Mouse (Mus musculus) hindbrain, embryonic 11.5 days (tissue): ENCODE data around the gene Mark3. TPM values are rescaled to one million over a fixed set of nuclear protein-coding genes. Genes with fewer than 3 reads are reported as not detected.

Experiments used
- ATAC-seq: fragments of 200-750 bp; cut with Nextera tagmentation; 2 replicates; pipeline ENCODE4 v1.8.0; 2017; ENCODE audit warnings: mild to moderate bottlenecking, moderate TSS enrichment, moderate library complexity; ENCODE audit not compliant: low FRiP score
- DNase-seq: peaks from one replicate; pipeline ENCODE4 v3.0.0-alpha.2; 2015; ENCODE audit warnings: low spot score
- H3K27ac ChIP-seq: fragments of 300-500 bp; sonication (generic); 2 replicates; pipeline ENCODE4 v1.5.1; 2014; ENCODE audit warnings: mild to moderate bottlenecking, low read depth, low read length
- H3K27me3 ChIP-seq: fragments of 300-500 bp; sonication (generic); 2 replicates; pipeline ENCODE4 v1.6.1; 2014; ENCODE audit warnings: mild to moderate bottlenecking, low read length, moderate library complexity, mixed read lengths; ENCODE audit not compliant: control insufficient read depth, insufficient read depth
- H3K36me3 ChIP-seq: fragments of 300-500 bp; sonication (generic); 2 replicates; pipeline ENCODE4 v1.6.1; 2014; ENCODE audit warnings: mild to moderate bottlenecking, low read length, moderate library complexity, mixed read lengths; ENCODE audit not compliant: control insufficient read depth, insufficient read depth
- H3K4me1 ChIP-seq: fragments of 300-500 bp; sonication (generic); replicated peaks from 2 replicates; pipeline ENCODE4 v1.6.1; 2014; ENCODE audit warnings: low read length, mixed read lengths; ENCODE audit not compliant: control insufficient read depth, insufficient read depth
- H3K4me2 ChIP-seq: fragments of 300-500 bp; sonication (generic); replicated peaks from 2 replicates; pipeline ENCODE4 v1.6.1; 2014; ENCODE audit warnings: mild to moderate bottlenecking, low read depth, low read length
- H3K4me3 ChIP-seq: fragments of 300-500 bp; sonication (generic); 2 replicates; pipeline ENCODE4 v1.5.1; 2014; ENCODE audit warnings: low read depth, low read length
- H3K9ac ChIP-seq: fragments of 300-500 bp; sonication (generic); 2 replicates; pipeline ENCODE4 v1.6.1; 2014; ENCODE audit warnings: low read depth, low read length
- H3K9me3 ChIP-seq: fragments of 300-500 bp; sonication (generic); 2 replicates; pipeline ENCODE4 v1.6.1; 2016; ENCODE audit warnings: low read length; ENCODE audit not compliant: control insufficient read depth
- WGBS: fragments of 180-500 bp; shearing (Covaris S2); extraction: QIAGEN DNeasy Blood & Tissue Kit; methylation state at CpG from one replicate; pipeline ENCODE4 v1.1.7; 2014; 5-methylcytosine and 5-hydroxymethylcytosine counted together
- polyA plus RNA-seq: library from polyadenylated mRNA; unstranded; fragments of >200 nt; fragmentation: Nextera tagmentation; extraction: Ambion mirVana; gene quantifications from 2 replicates; pipeline ENCODE4 v1.2.1, GENCODE M21; 2014

Gene Mark3
- polyA plus RNA-seq, 1 experiment from 2014 or later = 76.8 TPM

DNA sequence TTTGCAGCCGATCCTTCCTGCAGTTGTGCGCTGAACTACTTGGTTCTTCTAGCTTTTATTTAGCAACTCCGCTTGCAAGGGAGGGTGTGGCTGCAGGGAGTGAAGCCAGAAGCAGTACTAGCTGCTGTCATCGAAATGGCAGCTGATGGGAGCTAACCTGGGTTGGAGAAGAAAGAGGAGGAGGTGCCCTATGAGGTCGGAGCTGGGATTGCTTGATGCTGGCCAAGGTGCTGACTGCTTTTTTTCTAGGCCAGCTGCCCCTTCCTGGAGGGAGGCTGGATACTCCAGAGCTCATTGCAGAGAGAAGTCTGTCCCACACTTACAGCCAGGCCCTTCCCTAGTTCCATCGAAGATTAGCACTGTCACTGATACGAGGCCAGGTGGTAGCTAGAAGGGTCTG, 104.7 kb downstream of the Mark3 start:
- 53% methylated on average over 7 of the region's 7 CpGs for WGBS
- peak overlapping the region; percentile 90 for H3K4me3 ChIP-seq
- ATAC-seq (no peak), DNase-seq (no peak)
- no peak overlapping the region for H3K27ac ChIP-seq
- no peaks in the 10 kb centered on the region for H3K27me3 ChIP-seq
- H3K9ac ChIP-seq = peak overlapping the region; percentile 72
- H3K4me1 ChIP-seq = peaks cover 9% of the 10 kb centered on the region; the same call in 1 of the 2 replicates
- no peaks in the 10 kb centered on the region for H3K36me3 ChIP-seq
- H3K9me3 ChIP-seq = no peaks in the 10 kb centered on the region
- peak overlapping the region; percentile 84 for H3K4me2 ChIP-seq

DNA sequence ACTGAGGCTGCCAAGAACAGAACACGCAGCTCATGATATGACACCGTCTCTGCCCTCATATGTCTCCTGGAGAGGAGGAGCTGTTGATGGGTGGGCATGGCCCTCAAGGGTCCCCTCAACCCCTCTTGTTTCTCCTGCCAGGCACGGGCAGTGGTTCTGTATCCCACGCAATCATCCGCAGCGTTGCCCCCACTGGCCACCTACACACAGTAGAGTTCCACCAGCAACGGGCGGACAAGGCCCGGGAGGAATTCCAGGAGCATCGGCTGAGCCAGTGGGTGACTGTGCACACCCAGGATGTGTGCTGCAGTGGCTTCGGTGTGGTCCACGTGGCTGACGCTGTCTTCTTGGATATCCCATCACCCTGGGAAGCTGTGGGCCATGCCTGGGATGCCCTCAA, 106.3 kb downstream of the Mark3 start:
- H3K4me2 ChIP-seq = no peak overlapping the region
- no peak overlapping the region for H3K27ac ChIP-seq
- no peaks in the 10 kb centered on the region for H3K36me3 ChIP-seq
- no peaks in the 10 kb centered on the region for H3K27me3 ChIP-seq
- DNase-seq (no peak), ATAC-seq (no peak)
- no peak overlapping the region for H3K9ac ChIP-seq
- H3K9me3 ChIP-seq = no peaks in the 10 kb centered on the region
- no peak overlapping the region for H3K4me3 ChIP-seq
- WGBS = 95% methylated on average over 13 of the region's 13 CpGs
- H3K4me1 ChIP-seq = peaks cover 9% of the 10 kb centered on the region; the same call in 1 of the 2 replicates

DNA sequence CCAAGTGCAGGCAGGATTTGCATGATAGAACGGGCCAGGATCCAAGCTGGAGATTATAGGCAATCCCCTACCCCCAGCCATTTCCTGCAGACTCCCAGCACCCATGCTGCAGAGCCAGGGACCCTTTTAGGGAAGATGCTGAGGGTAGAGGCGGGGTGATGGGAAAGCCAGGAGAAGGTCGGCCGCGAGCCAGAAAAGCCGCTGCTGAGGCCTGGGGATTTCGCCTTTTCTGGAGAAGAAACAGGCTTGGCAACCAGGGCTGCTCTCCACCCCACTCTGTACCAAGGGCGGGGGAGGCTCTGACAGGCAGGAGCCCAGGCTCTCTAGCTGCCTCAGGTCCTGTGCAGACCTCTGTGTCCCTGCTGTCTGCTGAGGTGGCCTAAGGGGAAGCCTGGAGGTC, 107.0 kb downstream of the Mark3 start:
- H3K4me3 ChIP-seq = no peak overlapping the region
- H3K27me3 ChIP-seq = no peaks in the 10 kb centered on the region
- no peak overlapping the region for H3K9ac ChIP-seq
- H3K36me3 ChIP-seq = no peaks in the 10 kb centered on the region
- DNase-seq (no peak), ATAC-seq (no peak)
- WGBS = 80% methylated on average over 8 of the region's 8 CpGs
- peaks cover 9% of the 10 kb centered on the region; the same call in 1 of the 2 replicates for H3K4me1 ChIP-seq
- no peak overlapping the region for H3K4me2 ChIP-seq
- H3K9me3 ChIP-seq = no peaks in the 10 kb centered on the region
- H3K27ac ChIP-seq = no peak overlapping the region

DNA sequence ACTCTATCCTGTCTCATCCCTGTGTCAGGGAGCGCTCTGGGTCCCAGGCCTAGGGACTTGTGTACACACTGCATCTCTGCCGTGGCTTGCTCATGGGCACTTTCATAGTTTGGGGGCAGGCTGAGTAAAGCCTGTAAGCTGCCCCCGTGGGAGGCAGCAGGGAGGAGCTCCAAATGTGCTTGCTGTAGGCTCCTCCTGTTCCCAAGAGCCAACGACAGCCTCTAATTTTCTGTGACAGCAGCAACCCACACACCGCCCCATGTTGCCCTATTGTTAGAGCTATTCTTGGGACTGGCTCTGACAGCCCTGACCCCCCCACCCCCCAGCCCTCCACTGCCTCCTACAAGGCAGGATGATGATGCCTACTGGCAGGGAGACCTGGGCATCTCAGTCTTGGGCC, 107.7 kb downstream of the Mark3 start:
- Histone ChIP-seq H3K4me3 (no peak overlapping the region), H3K9ac (no peak overlapping the region), H3K27me3 (no peaks in the 10 kb centered on the region), H3K27ac (0 out of 2 replicates have a peak overlapping the region, but pooled peaks have one; percentile 9), H3K9me3 (no peaks in the 10 kb centered on the region), H3K36me3 (no peaks in the 10 kb centered on the region), H3K4me2 (no peak overlapping the region), H3K4me1 (peaks cover 8% of the 10 kb centered on the region; the same call in 1 of the 2 replicates)
- 76% methylated on average over 5 of the region's 5 CpGs for WGBS
- ATAC-seq (no peak), DNase-seq (no peak)

DNA sequence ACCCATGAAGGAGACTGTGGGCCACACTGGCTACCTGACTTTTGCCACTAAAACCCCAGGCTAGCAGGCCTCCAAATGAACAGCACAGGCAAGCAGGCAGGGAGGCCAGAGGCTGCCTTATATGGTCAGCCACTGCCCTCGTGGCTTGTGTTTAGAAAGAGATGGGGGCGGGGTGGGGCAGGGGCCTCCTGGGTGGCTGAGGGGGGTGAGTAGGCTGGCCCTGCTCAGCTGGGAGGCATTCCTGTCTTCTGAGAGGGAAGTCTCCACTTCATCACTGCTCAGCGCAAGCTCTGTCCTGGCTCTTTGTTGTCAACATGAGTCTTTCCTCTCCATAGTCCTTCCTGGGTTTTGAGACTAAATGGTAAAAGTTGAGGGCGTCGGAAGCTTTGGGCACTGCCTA, 108.5 kb downstream of the Mark3 start:
- 61% methylated on average over 5 of the region's 5 CpGs for WGBS
- Histone ChIP-seq H3K9ac (no peak overlapping the region), H3K36me3 (no peaks in the 10 kb centered on the region), H3K4me2 (no peak overlapping the region), H3K4me1 (peaks cover 12% of the 10 kb centered on the region; the same call in 1 of the 2 replicates), H3K4me3 (no peak overlapping the region), H3K27ac (no peak overlapping the region), H3K27me3 (no peaks in the 10 kb centered on the region), H3K9me3 (no peaks in the 10 kb centered on the region)
- no peak for ATAC-seq
- DNase-seq = no peak

DNA sequence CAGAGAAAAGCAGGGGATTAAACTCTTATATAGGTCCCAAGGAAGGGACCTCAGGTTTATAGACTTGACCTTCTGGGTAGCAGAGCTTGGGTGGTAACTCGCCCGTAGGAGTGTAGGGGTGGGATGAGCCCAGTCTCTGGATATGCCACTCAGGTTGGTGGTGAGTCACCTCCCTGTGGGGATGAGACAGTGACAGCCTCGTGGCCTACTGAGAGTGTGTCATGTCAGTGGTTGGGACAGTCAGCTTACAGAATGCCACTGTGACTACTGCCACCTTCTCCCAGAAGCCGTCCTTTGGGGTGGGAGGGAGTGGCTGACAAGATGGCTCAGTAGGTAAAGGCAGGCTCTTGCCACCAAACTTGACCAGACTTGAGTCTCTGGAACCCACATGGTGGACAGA, 112.1 kb downstream of the Mark3 start:
- WGBS = 88% methylated on average over 4 of the region's 4 CpGs
- H3K36me3 ChIP-seq = no peaks in the 10 kb centered on the region
- H3K4me2 ChIP-seq = no peak overlapping the region
- no peaks in the 10 kb centered on the region for H3K27me3 ChIP-seq
- no peak overlapping the region for H3K4me3 ChIP-seq
- H3K9ac ChIP-seq = no peak overlapping the region
- no peak for ATAC-seq
- H3K9me3 ChIP-seq = no peaks in the 10 kb centered on the region
- DNase-seq = no peak
- no peak overlapping the region for H3K27ac ChIP-seq
- H3K4me1 ChIP-seq = peaks cover 18% of the 10 kb centered on the region

DNA sequence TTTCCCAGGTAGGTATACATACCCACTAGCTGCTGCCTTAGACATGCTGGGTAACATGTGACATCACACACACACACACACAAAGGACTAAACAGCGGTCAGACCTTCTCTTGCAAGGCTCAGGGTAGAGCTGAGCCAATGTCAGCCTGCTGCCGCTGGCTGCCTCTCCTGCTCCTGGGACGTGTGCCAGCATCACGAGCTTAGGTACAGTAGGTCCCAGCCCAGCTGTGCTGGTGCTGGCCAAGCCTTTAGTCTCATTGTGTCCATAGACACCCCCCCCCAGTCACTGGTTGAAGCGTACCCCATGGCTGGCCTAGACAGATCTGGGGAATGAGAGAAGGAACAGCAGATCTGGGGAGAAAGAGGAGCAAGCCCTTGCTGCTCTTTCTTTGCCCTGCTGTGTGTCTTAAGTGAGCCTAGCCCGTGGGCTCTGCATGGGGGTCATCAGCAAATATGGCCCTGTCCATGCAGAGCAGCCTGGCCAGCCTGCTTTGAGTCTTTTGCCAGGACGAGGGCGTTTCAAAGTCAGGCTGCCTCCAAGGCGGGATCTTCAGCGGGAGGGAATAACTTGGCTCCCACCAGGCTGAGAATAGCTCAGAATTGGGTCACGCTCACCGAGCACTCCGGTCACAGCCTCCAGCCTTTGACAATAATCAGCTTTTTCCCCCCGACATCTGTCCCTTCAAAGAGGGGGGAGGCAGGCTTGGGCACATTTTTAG, 113.2 kb downstream of the Mark3 start:
- Histone ChIP-seq H3K9ac (peak overlapping the region; percentile 40), H3K4me1 (peaks cover 23% of the 10 kb centered on the region)

DNA sequence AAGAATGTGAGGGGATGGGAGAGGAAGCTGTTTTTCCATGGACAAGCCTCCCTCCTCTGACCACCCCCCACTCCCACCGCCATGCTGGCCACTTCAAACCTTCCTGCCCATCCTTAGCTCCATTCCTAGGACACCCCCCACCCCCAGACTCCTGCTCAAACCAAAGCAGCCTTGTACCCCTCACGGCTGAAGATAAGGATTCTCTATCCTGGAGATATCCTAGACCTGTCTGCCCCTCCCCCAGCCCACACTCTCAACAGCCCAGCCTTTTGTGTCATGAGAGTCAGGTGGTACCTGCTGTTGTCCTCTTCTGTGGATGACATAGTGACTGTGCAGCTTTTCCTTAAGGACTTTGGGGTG, 113.7 kb downstream of the Mark3 start:
- 18% methylated on average over 2 of the region's 2 CpGs for WGBS
- H3K36me3 ChIP-seq = no peaks in the 10 kb centered on the region
- ATAC-seq = no peak
- peaks cover 27% of the 10 kb centered on the region for H3K4me1 ChIP-seq
- no peak for DNase-seq
- peak overlapping the region; percentile 75 for H3K27ac ChIP-seq
- no peak overlapping the region for H3K4me3 ChIP-seq
- no peaks in the 10 kb centered on the region for H3K27me3 ChIP-seq
- H3K4me2 ChIP-seq = no peak overlapping the region
- H3K9ac ChIP-seq = peak overlapping the region; percentile 40
- no peaks in the 10 kb centered on the region for H3K9me3 ChIP-seq

More for the DNA sequence above, 113.2 kb downstream of the Mark3 start:
- H3K4me2 ChIP-seq = no peak overlapping the region
- ATAC-seq (no peak), DNase-seq (no peak)
- H3K27me3 ChIP-seq = no peaks in the 10 kb centered on the region
- peak overlapping the region; percentile 75 for H3K27ac ChIP-seq
- WGBS = 28% methylated on average over 14 of the region's 14 CpGs
- H3K4me3 ChIP-seq = no peak overlapping the region
- H3K36me3 ChIP-seq = no peaks in the 10 kb centered on the region
- H3K9me3 ChIP-seq = no peaks in the 10 kb centered on the region

DNA sequence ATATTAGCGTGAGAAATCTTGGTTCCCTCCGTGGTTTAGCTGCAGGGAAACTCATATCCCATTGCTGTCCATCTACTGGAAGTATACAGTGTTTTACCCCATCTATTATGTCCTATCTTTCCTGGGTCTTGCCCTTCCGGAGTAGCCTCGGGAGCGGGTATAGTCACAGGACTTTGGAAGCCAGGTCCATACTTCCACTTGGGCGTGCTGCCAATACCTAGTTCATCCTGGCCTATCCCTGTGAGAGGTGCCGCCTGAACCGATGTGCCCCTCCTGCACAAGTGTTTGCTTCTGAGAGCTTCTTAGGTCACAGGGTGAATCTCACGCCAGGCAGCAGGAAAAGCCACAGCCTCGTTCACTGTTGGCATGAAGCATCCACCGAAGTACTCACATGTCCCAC, 115.1 kb downstream of the Mark3 start:
- ATAC-seq (no peak), DNase-seq (no peak)
- Histone ChIP-seq H3K9me3 (no peaks in the 10 kb centered on the region), H3K4me3 (no peak overlapping the region), H3K9ac (no peak overlapping the region), H3K27me3 (no peaks in the 10 kb centered on the region), H3K27ac (no peak overlapping the region), H3K4me2 (no peak overlapping the region), H3K36me3 (no peaks in the 10 kb centered on the region), H3K4me1 (peaks cover 37% of the 10 kb centered on the region)
- 92% methylated on average over 11 of the region's 11 CpGs for WGBS
